Mouse (Mus musculus): ENCODE data around the gene Enpp3. TPM values are rescaled to one million over a fixed set of nuclear protein-coding genes. Genes with fewer than 3 reads are reported as not detected.
A peak's percentile ranks its signal among the peaks of the same experiment; 100 is the strongest.

The Enpp3 gene
- polyA plus RNA-seq, 1 experiment from 2014 or later: 6.7 TPM

GRCm38 (mm10) chr10:24835702-24836342 is 6.8 kb downstream of the Enpp3 start:
- H3K9me3 ChIP-seq (ENCODE audit: low read length): peaks cover 5% of the 10 kb centered on the region; the same call in 1 of the 2 replicates
- H3K9ac ChIP-seq (replicated peaks; ENCODE audit: low read length): peak overlapping the region; percentile 49
- ATAC-seq (ENCODE audit: low FRiP score, low TSS enrichment): no peak
- H3K27me3 ChIP-seq (ENCODE audit: insufficient read depth, low read length): no peaks in the 10 kb centered on the region
- 0 out of 2 replicates have a peak overlapping the region, but pooled peaks have one; percentile 9 for H3K27ac ChIP-seq (ENCODE audit: low read length)
- H3K36me3 ChIP-seq (ENCODE audit: insufficient read depth, low read length): no peaks in the 10 kb centered on the region
- peaks cover 17% of the 10 kb centered on the region for H3K4me1 ChIP-seq (ENCODE audit: insufficient read depth, low read length)
- peak overlapping the region; percentile 27 for H3K4me3 ChIP-seq (ENCODE audit: low read length)
- 33% methylated on average over 12 of the region's 12 CpGs for WGBS
- peak overlapping the region; percentile 50 for H3K4me2 ChIP-seq (replicated peaks; ENCODE audit: low read depth, low read length)

GRCm38 (mm10) chr10:24834634-24835371 is 7.8 kb downstream of the Enpp3 start:
- H3K36me3 ChIP-seq (ENCODE audit: insufficient read depth, low read length): no peaks in the 10 kb centered on the region
- peaks cover 5% of the 10 kb centered on the region; the same call in 1 of the 2 replicates for H3K9me3 ChIP-seq (ENCODE audit: low read length)
- 10% methylated on average over 4 of the region's 4 CpGs for WGBS
- H3K4me2 ChIP-seq (replicated peaks; ENCODE audit: low read depth, low read length): peak overlapping the region; percentile 50
- H3K27me3 ChIP-seq (ENCODE audit: insufficient read depth, low read length): no peaks in the 10 kb centered on the region
- 0 out of 2 replicates have a peak overlapping the region, but pooled peaks have one; percentile 3 for H3K9ac ChIP-seq (replicated peaks; ENCODE audit: low read length)
- peak overlapping the region; percentile 14; the same call in 1 of the 2 replicates for H3K4me3 ChIP-seq (ENCODE audit: low read length)
- ATAC-seq (ENCODE audit: low FRiP score, low TSS enrichment): 0 out of 2 replicates have a peak, but pooled peaks have one; percentile 19
- H3K27ac ChIP-seq (ENCODE audit: low read length): no peak overlapping the region
- H3K4me1 ChIP-seq (ENCODE audit: insufficient read depth, low read length): peaks cover 17% of the 10 kb centered on the region

GRCm38 (mm10) chr10:24832306-24832705 is 10.3 kb downstream of the Enpp3 start:
- Histone ChIP-seq H3K9me3 (ENCODE audit: low read length) (no peaks in the 10 kb centered on the region), H3K36me3 (ENCODE audit: insufficient read depth, low read length) (no peaks in the 10 kb centered on the region), H3K4me2 (replicated peaks; ENCODE audit: low read depth, low read length) (no peak overlapping the region), H3K4me3 (ENCODE audit: low read length) (no peak overlapping the region), H3K27ac (ENCODE audit: low read length) (no peak overlapping the region), H3K4me1 (ENCODE audit: insufficient read depth, low read length) (peaks cover 17% of the 10 kb centered on the region), H3K9ac (replicated peaks; ENCODE audit: low read length) (no peak overlapping the region), H3K27me3 (ENCODE audit: insufficient read depth, low read length) (no peaks in the 10 kb centered on the region)
- 80% methylated on average over 9 of the region's 9 CpGs for WGBS
- no peak for ATAC-seq (ENCODE audit: low FRiP score, low TSS enrichment)

GRCm38 (mm10) chr10:24831377-24832095 is 11.1 kb downstream of the Enpp3 start:
- WGBS: 65% methylated on average over 14 of the region's 15 CpGs
- Histone ChIP-seq H3K36me3 (ENCODE audit: insufficient read depth, low read length) (no peaks in the 10 kb centered on the region), H3K4me3 (ENCODE audit: low read length) (no peak overlapping the region), H3K27ac (ENCODE audit: low read length) (no peak overlapping the region), H3K9me3 (ENCODE audit: low read length) (no peaks in the 10 kb centered on the region), H3K4me1 (ENCODE audit: insufficient read depth, low read length) (peaks cover 17% of the 10 kb centered on the region), H3K4me2 (replicated peaks; ENCODE audit: low read depth, low read length) (no peak overlapping the region), H3K27me3 (ENCODE audit: insufficient read depth, low read length) (no peaks in the 10 kb centered on the region), H3K9ac (replicated peaks; ENCODE audit: low read length) (no peak overlapping the region)
- no peak for ATAC-seq (ENCODE audit: low FRiP score, low TSS enrichment)

- Histone ChIP-seq H3K4me2 (replicated peaks; ENCODE audit: low read depth, low read length) (no peak overlapping the region), H3K27me3 (ENCODE audit: insufficient read depth, low read length) (no peaks in the 10 kb centered on the region), H3K4me3 (ENCODE audit: low read length) (no peak overlapping the region), H3K4me1 (ENCODE audit: insufficient read depth, low read length) (peaks cover 12% of the 10 kb centered on the region), H3K9me3 (ENCODE audit: low read length) (no peaks in the 10 kb centered on the region), H3K36me3 (ENCODE audit: insufficient read depth, low read length) (no peaks in the 10 kb centered on the region), H3K27ac (ENCODE audit: low read length) (no peak overlapping the region), H3K9ac (replicated peaks; ENCODE audit: low read length) (no peak overlapping the region)
- ATAC-seq (ENCODE audit: low FRiP score, low TSS enrichment): no peak
- WGBS: 89% methylated on average over 5 of the region's 5 CpGs
Measured at GRCm38 (mm10) chr10:24830448-24830847, 12.2 kb downstream of the Enpp3 start.

GRCm38 (mm10) chr10:24828136-24828535 is 14.5 kb downstream of the Enpp3 start:
- no peak overlapping the region for H3K4me3 ChIP-seq (ENCODE audit: low read length)
- no peak overlapping the region for H3K4me2 ChIP-seq (replicated peaks; ENCODE audit: low read depth, low read length)
- no peak for ATAC-seq (ENCODE audit: low FRiP score, low TSS enrichment)
- no peaks in the 10 kb centered on the region for H3K9me3 ChIP-seq (ENCODE audit: low read length)
- WGBS: 93% methylated on average over 4 of the region's 4 CpGs
- H3K4me1 ChIP-seq (ENCODE audit: insufficient read depth, low read length): peaks cover 5% of the 10 kb centered on the region
- H3K36me3 ChIP-seq (ENCODE audit: insufficient read depth, low read length): no peaks in the 10 kb centered on the region
- no peak overlapping the region for H3K27ac ChIP-seq (ENCODE audit: low read length)
- H3K27me3 ChIP-seq (ENCODE audit: insufficient read depth, low read length): no peaks in the 10 kb centered on the region
- no peak overlapping the region for H3K9ac ChIP-seq (replicated peaks; ENCODE audit: low read length)

GRCm38 (mm10) chr10:24826130-24826529 is 16.5 kb downstream of the Enpp3 start:
- no peak overlapping the region for H3K4me3 ChIP-seq (ENCODE audit: low read length)
- no peaks in the 10 kb centered on the region for H3K36me3 ChIP-seq (ENCODE audit: insufficient read depth, low read length)
- no peak overlapping the region for H3K9ac ChIP-seq (replicated peaks; ENCODE audit: low read length)
- peaks cover 6% of the 10 kb centered on the region for H3K4me1 ChIP-seq (ENCODE audit: insufficient read depth, low read length)
- no peak for ATAC-seq (ENCODE audit: low FRiP score, low TSS enrichment)
- 64% methylated on average over 6 of the region's 6 CpGs for WGBS
- H3K27ac ChIP-seq (ENCODE audit: low read length): no peak overlapping the region
- H3K9me3 ChIP-seq (ENCODE audit: low read length): no peaks in the 10 kb centered on the region
- no peak overlapping the region for H3K4me2 ChIP-seq (replicated peaks; ENCODE audit: low read depth, low read length)
- no peaks in the 10 kb centered on the region for H3K27me3 ChIP-seq (ENCODE audit: insufficient read depth, low read length)

- H3K4me1 ChIP-seq (ENCODE audit: insufficient read depth, low read length): peaks cover 6% of the 10 kb centered on the region
- no peaks in the 10 kb centered on the region for H3K9me3 ChIP-seq (ENCODE audit: low read length)
- no peak overlapping the region for H3K27ac ChIP-seq (ENCODE audit: low read length)
- no peak overlapping the region for H3K4me3 ChIP-seq (ENCODE audit: low read length)
- ATAC-seq (ENCODE audit: low FRiP score, low TSS enrichment): no peak
- H3K9ac ChIP-seq (replicated peaks; ENCODE audit: low read length): no peak overlapping the region
- no peaks in the 10 kb centered on the region for H3K27me3 ChIP-seq (ENCODE audit: insufficient read depth, low read length)
- H3K36me3 ChIP-seq (ENCODE audit: insufficient read depth, low read length): no peaks in the 10 kb centered on the region
- 86% methylated on average over 7 of the region's 7 CpGs for WGBS
- H3K4me2 ChIP-seq (replicated peaks; ENCODE audit: low read depth, low read length): no peak overlapping the region
Measured at GRCm38 (mm10) chr10:24825456-24826081, 17.1 kb downstream of the Enpp3 start.

GRCm38 (mm10) chr10:24824621-24825020 is 18.0 kb downstream of the Enpp3 start:
- no peak overlapping the region for H3K4me3 ChIP-seq (ENCODE audit: low read length)
- H3K9me3 ChIP-seq (ENCODE audit: low read length): no peaks in the 10 kb centered on the region
- H3K4me2 ChIP-seq (replicated peaks; ENCODE audit: low read depth, low read length): no peak overlapping the region
- no peak for ATAC-seq (ENCODE audit: low FRiP score, low TSS enrichment)
- no peaks in the 10 kb centered on the region for H3K27me3 ChIP-seq (ENCODE audit: insufficient read depth, low read length)
- 86% methylated on average over 8 of the region's 8 CpGs for WGBS
- H3K9ac ChIP-seq (replicated peaks; ENCODE audit: low read length): no peak overlapping the region
- H3K4me1 ChIP-seq (ENCODE audit: insufficient read depth, low read length): peaks cover 6% of the 10 kb centered on the region
- no peaks in the 10 kb centered on the region for H3K36me3 ChIP-seq (ENCODE audit: insufficient read depth, low read length)
- H3K27ac ChIP-seq (ENCODE audit: low read length): no peak overlapping the region

Data from kidney, embryonic 16.5 days (tissue).